Comparison of ENCODE assay signal across 7 mouse cellular contexts in the genomic region with DNA sequence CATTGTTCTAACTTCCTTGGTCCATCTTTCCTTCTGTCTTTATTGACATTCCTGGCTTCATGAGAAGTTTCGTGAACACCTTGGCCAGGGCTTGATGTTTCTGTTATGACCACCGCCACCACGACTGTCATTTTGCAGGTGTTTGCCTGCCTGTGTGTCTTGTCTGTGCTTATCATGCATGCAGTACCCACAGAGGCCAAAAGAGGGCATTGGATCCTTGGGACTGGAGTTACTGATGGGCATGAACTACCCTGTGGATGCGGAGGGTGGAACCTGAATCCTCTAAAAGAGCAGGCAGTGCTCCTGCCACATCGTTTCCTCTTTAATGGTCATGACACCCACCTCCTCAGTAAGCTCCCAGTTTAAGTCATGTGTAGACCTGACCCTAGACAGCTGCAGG. TPM values are rescaled to one million over a fixed set of nuclear protein-coding genes. Genes with fewer than 3 reads are reported as not detected.
DNase-seq lines count a peak whose midpoint lies in the region; ATAC-seq and TF ChIP-seq lines count a peak whose summit lies in the region.

No protein-coding gene starts in this region.

- 78% methylated on average over 5 of the region's 5 CpGs for WGBS in bone marrow, adult 2 months
- whole genome bisulfite sequencing in liver, embryonic 14.5 days (ENCODE audit: insufficient replicate concordance), result 67% methylated on average over 5 of the region's 5 CpGs

- ATAC-seq in liver, embryonic 14.5 days (ENCODE audit: insufficient read depth), result no peak

- in situ Hi-C loops in ES-E14 (cut with MboI; ENCODE audit: low sequenced_read_pairs in 2 of 2, unreplicated experiment in 2 of 2), result no loop called here

- no peak overlapping the region for H3K27ac ChIP-seq in left cerebral cortex, adult 2 months
- H3K27ac ChIP-seq in ES-E14 (ENCODE audit: insufficient read depth, low read depth, low read length, poor library complexity, severe bottlenecking), result no peak overlapping the region
- no peak overlapping the region for H3K27ac ChIP-seq in bone marrow, adult 2 months (ENCODE audit: control insufficient read depth, insufficient read depth, low read depth, low read length, poor library complexity)
- H3K27ac ChIP-seq in liver, embryonic 14.5 days, result no peak overlapping the region

- H3K9ac ChIP-seq in ES-E14 (ENCODE audit: insufficient read depth, low read depth, low read length, poor library complexity, severe bottlenecking), result no peak overlapping the region
- H3K9ac ChIP-seq in liver, embryonic 14.5 days (replicated peaks), result no peak overlapping the region

- H3K27me3 ChIP-seq in liver, embryonic 14.5 days (ENCODE audit: control insufficient read depth, insufficient read depth, low read length), result no peaks in the 10 kb centered on the region

- peak; percentile 47 for TF ChIP-seq CTCF in left cerebral cortex, adult 2 months (IDR thresholded peaks at IDR 0.05)
- TF ChIP-seq CTCF in bone marrow, adult 2 months (IDR thresholded peaks at IDR 0.05; ENCODE audit: control insufficient read depth, insufficient read depth, low read length), result peak; percentile 53
- TF ChIP-seq CTCF in liver, embryonic 14.5 days (IDR thresholded peaks at IDR 0.05; ENCODE audit: low read depth), result peak; percentile 88

- no peak overlapping the region for H3K4me3 ChIP-seq in left cerebral cortex, adult 2 months
- no peak overlapping the region for H3K4me3 ChIP-seq in ES-E14 (ENCODE audit: insufficient read depth in 1 of 2, low read depth in 1 of 2, low read length in 2 of 2, poor library complexity in 1 of 2, severe bottlenecking in 1 of 2)
- H3K4me3 ChIP-seq in bone marrow, adult 2 months (replicated peaks; ENCODE audit: control insufficient read depth, low read depth, low read length), result no peak overlapping the region
- H3K4me3 ChIP-seq in liver, embryonic 14.5 days (ENCODE audit: insufficient read depth in 1 of 2, low read depth in 2 of 2, low read length in 2 of 2), result no peak overlapping the region

- intact Hi-C loops in left cerebral cortex, adult 2 months (cut with DNase I), result no loop called here
- intact Hi-C loops in left cerebral cortex, postnatal 36 days (cut with DNase I), result no loop called here

- no peak overlapping the region for H3K4me2 ChIP-seq in liver, embryonic 14.5 days (ENCODE audit: low read depth)

- TF ChIP-seq POLR2A in bone marrow, adult 2 months (IDR thresholded peaks at IDR 0.05; ENCODE audit: borderline replicate concordance, control insufficient read depth, low read depth, low read length), result no peak

- peaks cover 12% of the 10 kb centered on the region for H3K36me3 ChIP-seq in ES-E14 (ENCODE audit: control insufficient read depth, insufficient read depth, low read length, poor library complexity, severe bottlenecking)
- H3K36me3 ChIP-seq in liver, embryonic 14.5 days (replicated peaks; ENCODE audit: control insufficient read depth, insufficient read depth, low read depth), result peaks cover 6% of the 10 kb centered on the region; the same call in 1 of the 2 replicates

- H3K9me3 ChIP-seq in ES-E14 (ENCODE audit: control insufficient read depth, insufficient read depth, low read depth, low read length), result no peaks in the 10 kb centered on the region
- H3K9me3 ChIP-seq in liver, embryonic 14.5 days (ENCODE audit: control insufficient read depth, low read length), result no peaks in the 10 kb centered on the region

- H3K4me1 ChIP-seq in ES-E14 (ENCODE audit: control insufficient read depth in 2 of 2, insufficient read depth in 2 of 2, low read length in 2 of 2, poor library complexity in 1 of 2), result peaks cover 0 to 3% of the 10 kb centered on the region in 2 experiments; a peak in 2 of 4 replicates
- H3K4me1 ChIP-seq in bone marrow, adult 2 months (ENCODE audit: control insufficient read depth, insufficient read depth, low read length), result no peaks in the 10 kb centered on the region; the same call in 1 of the 2 replicates
- H3K4me1 ChIP-seq in liver, embryonic 14.5 days (replicated peaks; ENCODE audit: control insufficient read depth in 2 of 2, insufficient read depth in 2 of 2, low read length in 1 of 2), result peaks cover 9 to 27% of the 10 kb centered on the region in 2 experiments

- peak in 1 of 2 experiments; percentile 25 for DNase-seq in left cerebral cortex, adult 2 months (ENCODE audit: extremely low spot score in 1 of 2, low spot score in 2 of 2)
- DNase-seq in left cerebral cortex, postnatal 36 days (ENCODE audit: low spot score in 2 of 2), result no peak
- peak; percentile 85 for DNase-seq in ES-E14 (ENCODE audit: low read depth, low spot score)
- DNase-seq in gastrocnemius, adult 18-20 months (ENCODE audit: low spot score), result peak; percentile 51
- DNase-seq in liver, embryonic 14.5 days (ENCODE audit: low read depth in 3 of 3, low spot score in 3 of 3), result peak; percentile 40 to 56 (median 47)
- DNase-seq in spleen, postnatal 4 days (ENCODE audit: low spot score in 2 of 2), result peak; percentile 70 to 84

- TF ChIP-seq EP300 in liver, embryonic 14.5 days (IDR thresholded peaks at IDR 0.05; ENCODE audit: low read depth), result no peak

TF ChIP-seq in ES-E14, 5 proteins besides CTCF, POLR2A, EP300 and RAD21:
- peak; percentile 2; the same call in 1 of the 2 replicates for TF ChIP-seq ZC3H11A (IDR thresholded peaks at IDR 0.05; ENCODE audit: borderline replicate concordance, low read depth, low read length)
- no peak for TF ChIP-seq MAFK (IDR thresholded peaks at IDR 0.05; ENCODE audit: insufficient read depth, low read depth, low read length)

RNA-seq across cellular contexts. Expression of gene Tsen2, which starts 1.8 kb away (rescaled TPM):
- total RNA-seq in left cerebral cortex, adult 2 months (2021), result 10 to 100 TPM; 22.2 to 25.7 TPM
- total RNA-seq in left cerebral cortex, postnatal 36 days (2021), result 10 to 100 TPM; 20.3 to 21.8 TPM
- total RNA-seq in ES-E14 (2012; rRNA removed), result 35.9 and 43.3 TPM in 2 replicates
- 1.9 and 5.0 TPM in 2 replicates for polyA plus RNA-seq in bone marrow, adult 2 months (2011; ENCODE audit: insufficient read depth, insufficient read length, low replicate concordance, missing spikeins)
- 1 to 10 TPM; 5.1 to 7.4 TPM for total RNA-seq in gastrocnemius, adult 18-20 months (2021)
- polyA plus RNA-seq in liver, embryonic 14.5 days (2012; rRNA removed), result 3.9 and 4.7 TPM in 2 replicates
- polyA plus RNA-seq in liver, embryonic 14.5 days (2014; fragmentation: Nextera tagmentation; extraction: Ambion mirVana), result 10.7 and 11.0 TPM in 2 replicates

RNA-seq across cellular contexts. Expression of gene Mkrn2os, which starts 46.1 kb away (rescaled TPM):
- total RNA-seq in left cerebral cortex, adult 2 months (2021), result not detected
- not detected for total RNA-seq in left cerebral cortex, postnatal 36 days (2021)
- 0.22 TPM in 1 of 2 replicates, not detected in the other for total RNA-seq in ES-E14 (2012; rRNA removed)
- not detected in 2 replicates for polyA plus RNA-seq in bone marrow, adult 2 months (2011; ENCODE audit: insufficient read depth, insufficient read length, low replicate concordance, missing spikeins)
- total RNA-seq in gastrocnemius, adult 18-20 months (2021), result under 1 TPM in 1 of 2 experiments, not detected in 1; 0.11 TPM
- 5.3 and 6.0 TPM in 2 replicates for polyA plus RNA-seq in liver, embryonic 14.5 days (2012; rRNA removed)
- 7.1 and 8.0 TPM in 2 replicates for polyA plus RNA-seq in liver, embryonic 14.5 days (2014; fragmentation: Nextera tagmentation; extraction: Ambion mirVana)

RNA-seq across cellular contexts. Expression of gene Mkrn2, which starts 55.4 kb away (rescaled TPM):
- total RNA-seq in left cerebral cortex, adult 2 months (2021), result 10 to 100 TPM; 28.5 to 38.3 TPM
- 10 to 100 TPM; 34.4 to 34.6 TPM for total RNA-seq in left cerebral cortex, postnatal 36 days (2021)
- total RNA-seq in ES-E14 (2012; rRNA removed), result 17.8 and 22.0 TPM in 2 replicates
- 1.8 and 12.3 TPM in 2 replicates for polyA plus RNA-seq in bone marrow, adult 2 months (2011; ENCODE audit: insufficient read depth, insufficient read length, low replicate concordance, missing spikeins)
- 10 to 100 TPM; 52.8 to 52.9 TPM for total RNA-seq in gastrocnemius, adult 18-20 months (2021)
- 6.2 and 8.9 TPM in 2 replicates for polyA plus RNA-seq in liver, embryonic 14.5 days (2012; rRNA removed)
- 9.4 and 10.1 TPM in 2 replicates for polyA plus RNA-seq in liver, embryonic 14.5 days (2014; fragmentation: Nextera tagmentation; extraction: Ambion mirVana)

Comparison
In these comparisons a context has a peak if more than half of its experiments do, and no peak if none do; other contexts are left out.
1. DNase-seq: peak in ES-E14 (single experiment), gastrocnemius, adult 18-20 months (single experiment), liver, embryonic 14.5 days (3 of 3) and spleen, postnatal 4 days (2 of 2); none in left cerebral cortex, postnatal 36 days (0 of 2).
2. Peak in every context shown above with its lines, with median percentiles within 50 percentile points of each other: CTCF ChIP-seq.